Mouse (Mus musculus): ENCODE measurements at regions not wholly inside any gene's neighbourhood (a gene's known extent, or its start where the extent isn't known, plus 50 kb on each side); places are given as distances from the start of the nearest gene placed in this dataset.

DNA sequence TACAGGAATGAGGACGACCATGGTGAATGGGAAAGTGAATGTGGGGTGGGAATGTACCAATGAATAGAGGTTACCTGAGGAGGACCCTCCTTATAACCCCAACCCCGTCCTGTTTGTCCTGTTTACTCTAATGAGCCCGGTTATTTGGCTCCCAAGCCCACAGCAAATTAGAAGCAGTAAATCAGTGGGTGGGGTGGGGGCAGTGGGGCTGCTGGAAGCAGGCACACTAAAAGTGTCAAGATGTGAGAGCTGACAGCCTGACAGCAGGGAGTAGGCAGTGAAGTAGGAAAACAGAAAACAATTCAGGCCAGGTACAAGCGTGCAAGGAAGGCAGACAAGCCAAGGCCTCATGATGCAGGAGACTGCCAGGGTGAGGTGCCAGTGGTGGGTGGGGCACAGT is 108.1 kb upstream of the Pja1 start:
- H3K4me1 ChIP-seq (ENCODE audit: control insufficient read depth, insufficient read depth, low read length), result no peaks in the 10 kb centered on the region
- TF ChIP-seq CTCF (conservative IDR thresholded peaks at IDR 0.05; ENCODE audit: insufficient read depth, insufficient read length, low read depth, low read length), result no peak
- TF ChIP-seq POLR2A (IDR thresholded peaks at IDR 0.05; ENCODE audit: low read depth, low read length), result no peak
- WGBS, result 85% methylated on average over 4 of the region's 4 CpGs
- no peaks in the 10 kb centered on the region for H3K36me3 ChIP-seq (ENCODE audit: control insufficient read depth, insufficient read depth, low read length)
- no peak for DNase-seq
- no peaks in the 10 kb centered on the region for H3K27me3 ChIP-seq (replicated peaks; ENCODE audit: control insufficient read depth, insufficient read depth, low read length)
- no peak overlapping the region for H3K4me3 ChIP-seq (ENCODE audit: insufficient read depth, low read depth, low read length)
- H3K27ac ChIP-seq (ENCODE audit: insufficient read depth, low read depth, low read length), result no peak overlapping the region

DNA sequence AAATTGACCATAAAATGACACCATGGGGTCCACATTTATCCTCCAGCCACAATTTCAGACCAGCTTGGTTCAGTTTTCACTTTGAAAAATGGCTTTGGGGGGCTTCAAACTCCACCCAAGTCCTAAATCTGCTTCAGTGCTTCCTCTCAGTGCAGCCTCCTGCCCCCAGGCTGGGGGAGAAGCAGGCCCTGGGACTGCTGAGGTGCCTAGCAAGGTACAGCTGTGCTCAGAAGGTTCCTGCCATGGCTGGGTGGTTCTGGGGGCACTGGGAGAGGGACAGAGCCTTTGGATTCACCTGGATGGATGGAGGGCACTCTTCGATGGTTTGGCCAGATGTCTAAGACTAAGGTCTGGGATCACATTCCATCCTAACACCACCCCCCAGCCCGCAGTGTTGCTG is 107.7 kb upstream of the Pja1 start:
- no peak overlapping the region for H3K27ac ChIP-seq (ENCODE audit: insufficient read depth, low read depth, low read length)
- no peak overlapping the region for H3K4me3 ChIP-seq (ENCODE audit: insufficient read depth, low read depth, low read length)
- DNase-seq, result no peak
- no peaks in the 10 kb centered on the region for H3K36me3 ChIP-seq (ENCODE audit: control insufficient read depth, insufficient read depth, low read length)
- no peaks in the 10 kb centered on the region for H3K4me1 ChIP-seq (ENCODE audit: control insufficient read depth, insufficient read depth, low read length)
- 62% methylated on average over 2 of the region's 2 CpGs for WGBS
- H3K27me3 ChIP-seq (replicated peaks; ENCODE audit: control insufficient read depth, insufficient read depth, low read length), result no peaks in the 10 kb centered on the region
- no peak for TF ChIP-seq POLR2A (IDR thresholded peaks at IDR 0.05; ENCODE audit: low read depth, low read length)
- no peak for TF ChIP-seq CTCF (conservative IDR thresholded peaks at IDR 0.05; ENCODE audit: insufficient read depth, insufficient read length, low read depth, low read length)

DNA sequence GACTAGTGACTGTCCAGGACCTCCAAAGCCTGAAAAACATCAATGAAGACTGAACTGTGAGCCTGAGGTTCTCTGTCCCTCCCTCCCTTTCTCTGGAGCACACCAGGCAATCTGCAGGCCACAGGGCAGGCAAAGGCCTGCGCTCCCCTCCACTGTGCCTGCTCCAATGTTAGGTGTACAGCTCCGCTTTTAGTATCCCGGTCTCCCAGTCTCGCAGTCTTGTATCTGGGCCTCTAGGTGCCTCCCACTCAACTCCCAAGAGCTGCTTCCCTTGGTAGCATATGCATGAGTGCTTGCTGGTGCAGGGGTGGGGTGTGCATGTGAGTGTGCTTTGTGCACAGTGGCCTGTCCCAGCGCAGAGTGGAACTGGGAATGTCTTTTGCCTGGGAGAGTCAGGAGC is 104.0 kb upstream of the Pja1 start:
- H3K27ac ChIP-seq (ENCODE audit: insufficient read depth, low read depth, low read length), result no peak overlapping the region

DNA sequence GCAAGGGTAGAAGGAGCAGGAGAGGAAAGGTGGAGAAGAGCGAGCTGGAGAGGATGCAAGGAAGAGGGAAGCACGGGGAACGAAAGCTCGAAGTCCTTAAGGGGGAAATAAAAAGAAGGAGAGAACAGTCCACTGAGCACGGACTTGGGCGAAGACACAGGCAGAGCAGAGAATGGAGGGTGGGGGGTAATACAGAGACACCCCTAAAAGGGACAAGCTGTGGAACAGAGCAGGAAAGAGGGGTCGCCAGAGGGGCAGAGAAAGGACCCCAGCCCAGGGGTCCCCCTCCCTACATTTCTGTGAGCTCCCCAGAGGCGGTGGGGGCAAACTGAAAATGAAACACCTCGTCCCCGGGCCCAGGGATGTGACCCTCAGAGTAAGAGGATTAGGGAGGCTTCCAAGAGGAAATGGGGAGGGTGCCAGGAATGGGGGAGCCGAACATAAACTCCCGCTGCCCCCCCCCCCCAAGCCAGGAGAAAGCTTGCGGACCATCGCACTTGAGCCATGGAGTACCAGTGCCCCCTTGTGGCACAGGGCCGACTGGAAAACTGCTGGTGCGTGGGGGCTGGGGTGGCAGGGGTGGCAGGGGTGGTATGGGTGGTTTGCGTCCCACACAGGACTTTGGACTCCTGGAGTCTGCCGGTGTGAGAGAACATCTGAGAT is 103.5 kb upstream of the Pja1 start:
- Histone ChIP-seq H3K36me3 (ENCODE audit: control insufficient read depth, insufficient read depth, low read length) (no peaks in the 10 kb centered on the region), H3K4me3 (ENCODE audit: insufficient read depth, low read depth, low read length) (0 out of 2 replicates have a peak overlapping the region, but pooled peaks have one; percentile 19), H3K27me3 (replicated peaks; ENCODE audit: control insufficient read depth, insufficient read depth, low read length) (no peaks in the 10 kb centered on the region), H3K4me1 (ENCODE audit: control insufficient read depth, insufficient read depth, low read length) (no peaks in the 10 kb centered on the region), H3K27ac (ENCODE audit: insufficient read depth, low read depth, low read length) (no peak overlapping the region)
- DNase-seq, result peak; percentile 70
- TF ChIP-seq CTCF (conservative IDR thresholded peaks at IDR 0.05; ENCODE audit: insufficient read depth, insufficient read length, low read depth, low read length) (peak; percentile 56), POLR2A (IDR thresholded peaks at IDR 0.05; ENCODE audit: low read depth, low read length) (no peak)
- WGBS, result 6% methylated on average over 16 of the region's 18 CpGs

More for the DNA sequence above, 104.0 kb upstream of the Pja1 start:
- 12% methylated on average over 5 of the region's 5 CpGs for WGBS
- TF ChIP-seq CTCF (conservative IDR thresholded peaks at IDR 0.05; ENCODE audit: insufficient read depth, insufficient read length, low read depth, low read length), result no peak
- no peak for TF ChIP-seq POLR2A (IDR thresholded peaks at IDR 0.05; ENCODE audit: low read depth, low read length)
- Histone ChIP-seq H3K4me3 (ENCODE audit: insufficient read depth, low read depth, low read length) (no peak overlapping the region), H3K4me1 (ENCODE audit: control insufficient read depth, insufficient read depth, low read length) (no peaks in the 10 kb centered on the region), H3K36me3 (ENCODE audit: control insufficient read depth, insufficient read depth, low read length) (no peaks in the 10 kb centered on the region), H3K27me3 (replicated peaks; ENCODE audit: control insufficient read depth, insufficient read depth, low read length) (no peaks in the 10 kb centered on the region)
- DNase-seq, result no peak

DNA sequence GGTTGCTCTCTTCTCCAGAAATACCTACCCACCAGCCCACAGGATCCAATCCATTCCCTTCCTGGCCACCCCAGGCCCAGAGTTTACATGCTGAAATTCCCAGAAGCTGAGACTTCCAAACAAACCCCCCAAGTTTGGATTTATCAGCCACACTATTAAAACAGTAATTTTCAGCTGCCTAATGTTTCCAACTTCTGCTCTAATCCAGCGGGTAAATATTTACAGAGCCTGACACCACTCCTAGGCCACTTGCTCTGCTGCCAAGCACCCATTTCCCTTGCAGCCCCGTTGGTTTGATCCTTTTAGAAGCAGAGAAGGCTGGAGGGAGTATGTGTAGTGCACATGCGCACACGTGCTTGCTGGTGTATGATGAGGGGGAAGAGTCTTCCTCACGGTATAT is 99.1 kb upstream of the Pja1 start:
- no peaks in the 10 kb centered on the region for H3K4me1 ChIP-seq (ENCODE audit: control insufficient read depth, insufficient read depth, low read length)
- H3K4me3 ChIP-seq (ENCODE audit: insufficient read depth, low read depth, low read length), result no peak overlapping the region
- H3K36me3 ChIP-seq (ENCODE audit: control insufficient read depth, insufficient read depth, low read length), result no peaks in the 10 kb centered on the region
- no peaks in the 10 kb centered on the region for H3K27me3 ChIP-seq (replicated peaks; ENCODE audit: control insufficient read depth, insufficient read depth, low read length)
- no peak for TF ChIP-seq CTCF (conservative IDR thresholded peaks at IDR 0.05; ENCODE audit: insufficient read depth, insufficient read length, low read depth, low read length)
- no peak for TF ChIP-seq POLR2A (IDR thresholded peaks at IDR 0.05; ENCODE audit: low read depth, low read length)
- DNase-seq, result no peak
- 62% methylated on average over 5 of the region's 5 CpGs for WGBS
- no peak overlapping the region for H3K27ac ChIP-seq (ENCODE audit: insufficient read depth, low read depth, low read length)

DNA sequence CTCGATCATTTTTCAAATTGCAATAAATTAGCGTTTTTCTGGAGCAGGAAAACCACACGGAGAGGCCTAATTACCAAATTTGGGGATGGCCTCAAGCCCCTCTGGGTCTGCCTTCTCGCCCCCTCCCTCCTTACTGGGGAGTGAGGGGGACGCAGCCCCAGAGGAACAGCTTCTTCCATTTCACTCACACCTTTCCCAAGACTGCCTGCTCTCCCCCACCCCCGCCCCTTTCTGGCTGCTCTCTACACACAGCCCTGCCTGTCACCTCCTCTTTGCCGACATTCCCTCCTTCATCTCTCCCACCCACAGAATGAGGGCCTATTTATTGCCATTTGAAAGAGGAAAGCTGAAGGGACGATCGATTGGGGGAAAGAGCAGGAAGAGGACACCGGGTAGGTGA is 97.2 kb upstream of the Pja1 start:
- H3K27ac ChIP-seq (ENCODE audit: insufficient read depth, low read depth, low read length), result no peak overlapping the region
- 31% methylated on average over 9 of the region's 10 CpGs for WGBS

DNA sequence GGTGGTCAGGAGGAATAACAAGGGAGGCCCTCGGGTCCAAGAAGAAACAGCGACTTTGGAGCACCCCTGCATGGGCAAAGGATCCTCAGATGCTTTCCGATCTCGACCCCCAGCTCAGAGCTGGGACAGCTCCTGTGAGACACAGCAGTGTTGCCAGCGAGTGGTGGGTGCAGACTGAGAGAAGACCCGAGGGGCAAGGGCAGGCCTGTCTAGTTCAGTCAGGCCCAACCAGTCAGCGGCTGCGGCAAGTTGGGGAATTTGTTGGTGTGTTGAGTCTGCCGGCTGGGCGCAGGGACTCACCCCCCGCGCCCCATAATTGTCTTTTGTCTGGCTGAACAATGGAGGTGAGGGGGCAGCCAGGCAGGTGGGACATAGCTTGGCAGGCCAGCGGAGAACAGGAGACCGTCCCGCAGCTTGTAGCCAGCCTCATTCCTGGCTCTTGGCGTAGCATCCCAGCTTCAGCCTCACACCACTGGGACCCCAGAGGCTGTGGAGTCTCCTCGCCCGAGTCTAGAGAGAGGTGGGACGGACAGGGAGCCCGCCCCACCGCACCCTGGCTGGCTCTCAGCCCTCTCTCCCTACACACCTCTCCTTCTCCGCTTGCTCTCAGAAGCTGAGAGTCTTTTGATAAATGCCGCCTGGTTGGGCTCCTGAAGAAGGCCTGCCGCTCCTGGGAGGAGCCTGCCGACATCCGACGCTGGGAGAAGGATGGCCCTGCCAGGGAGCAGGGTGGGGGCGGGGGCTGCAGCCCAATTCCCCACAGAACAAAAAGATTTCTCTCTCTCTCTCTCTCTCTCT is 96.5 kb upstream of the Pja1 start:
- no peak for DNase-seq
- no peak for TF ChIP-seq POLR2A (IDR thresholded peaks at IDR 0.05; ENCODE audit: low read depth, low read length)
- TF ChIP-seq CTCF (conservative IDR thresholded peaks at IDR 0.05; ENCODE audit: insufficient read depth, insufficient read length, low read depth, low read length), result no peak
- H3K36me3 ChIP-seq (ENCODE audit: control insufficient read depth, insufficient read depth, low read length), result no peaks in the 10 kb centered on the region
- no peaks in the 10 kb centered on the region for H3K4me1 ChIP-seq (ENCODE audit: control insufficient read depth, insufficient read depth, low read length)
- no peak overlapping the region for H3K4me3 ChIP-seq (ENCODE audit: insufficient read depth, low read depth, low read length)
- WGBS, result 42% methylated on average over 27 of the region's 28 CpGs
- no peak overlapping the region for H3K27ac ChIP-seq (ENCODE audit: insufficient read depth, low read depth, low read length)
- H3K27me3 ChIP-seq (replicated peaks; ENCODE audit: control insufficient read depth, insufficient read depth, low read length), result no peaks in the 10 kb centered on the region

More for the DNA sequence above, 97.2 kb upstream of the Pja1 start:
- no peaks in the 10 kb centered on the region for H3K27me3 ChIP-seq (replicated peaks; ENCODE audit: control insufficient read depth, insufficient read depth, low read length)
- DNase-seq, result no peak
- no peak overlapping the region for H3K4me3 ChIP-seq (ENCODE audit: insufficient read depth, low read depth, low read length)
- no peaks in the 10 kb centered on the region for H3K36me3 ChIP-seq (ENCODE audit: control insufficient read depth, insufficient read depth, low read length)
- no peak for TF ChIP-seq POLR2A (IDR thresholded peaks at IDR 0.05; ENCODE audit: low read depth, low read length)
- TF ChIP-seq CTCF (conservative IDR thresholded peaks at IDR 0.05; ENCODE audit: insufficient read depth, insufficient read length, low read depth, low read length), result no peak
- no peaks in the 10 kb centered on the region for H3K4me1 ChIP-seq (ENCODE audit: control insufficient read depth, insufficient read depth, low read length)
